Mouse (Mus musculus) cerebellum, postnatal 4 days (tissue): ENCODE measurements around the gene Rbsn.

ENCODE experiments used
- DNase-seq, 2 experiments: peaks; one replicate each; pipeline ENCODE4 v3.0.0; 2022; ENCODE audit warnings: low spot score in 2 of 2, mixed read lengths in 1 of 2

The Rbsn gene

DNA sequence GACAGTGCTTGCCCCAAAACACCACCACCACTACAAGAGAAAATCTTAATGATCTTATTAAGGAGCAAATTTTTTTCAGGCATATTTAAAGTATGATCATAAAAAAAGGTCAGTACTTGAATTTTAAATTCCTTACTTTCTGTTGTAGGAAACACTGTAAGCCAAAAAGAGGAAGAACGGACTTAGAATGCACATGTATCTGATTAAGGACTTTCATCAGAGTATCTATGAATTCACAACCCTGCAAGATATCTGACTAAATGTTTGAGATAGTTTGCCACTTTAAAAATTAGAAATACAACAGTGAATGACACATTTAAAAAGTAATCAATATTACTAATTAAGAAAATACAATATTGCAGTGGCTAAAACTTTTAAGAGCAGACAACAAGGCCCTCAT lies 38.3 kb downstream of the Rbsn start:
- no peak for DNase-seq

- DNase-seq, result no peak
Observed at GRCm38 (mm10) chr6:92162724-92163123, 52.0 kb downstream of the Rbsn start.

DNA sequence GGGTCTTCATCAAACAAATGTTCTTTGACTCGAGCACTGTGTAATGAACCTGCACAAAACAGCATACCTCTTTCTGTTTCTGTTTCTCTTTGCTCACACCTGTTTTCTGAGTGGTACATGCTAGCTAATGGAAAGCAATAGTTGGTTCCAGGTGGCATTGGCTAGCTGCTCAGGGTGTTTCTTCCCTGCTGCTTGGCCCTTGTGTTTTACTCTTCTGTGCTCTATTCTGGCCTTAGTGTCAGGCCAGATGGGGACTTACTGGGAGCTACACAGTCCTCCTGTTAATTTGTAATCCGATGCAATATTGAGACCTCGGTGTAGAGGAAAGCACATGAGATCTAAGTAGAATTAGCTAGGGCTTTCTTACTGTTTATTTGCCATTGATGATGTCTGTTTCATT lies 55.9 kb downstream of the Rbsn start:
- DNase-seq, result no peak

GRCm38 (mm10) chr6:92153774-92154173 lies 61.0 kb downstream of the Rbsn start:
- DNase-seq, result no peak

GRCm38 (mm10) chr6:92145881-92146280 lies 68.8 kb downstream of the Rbsn start:
- no peak for DNase-seq
